Mouse (Mus musculus) spleen, postnatal 36 days (tissue): Measurements from ENCODE around the gene Tgfbr3.

Experiments
- DNase-seq, 2 experiments: peaks; one replicate each; pipeline ENCODE4 v3.0.0; 2022; ENCODE audit warnings: low spot score in 2 of 2, mixed read lengths in 1 of 2

Gene Tgfbr3

GRCm38 (mm10) chr5:107080986-107081624 is 208.3 kb downstream of the Tgfbr3 start:
- DNase-seq, result no peak

GRCm38 (mm10) chr5:107079920-107080319 is 209.5 kb downstream of the Tgfbr3 start:
- peak; percentile 14 to 25 for DNase-seq

- peak in 1 of 2 experiments; percentile 7 for DNase-seq
Measured at GRCm38 (mm10) chr5:107079146-107079638, 210.2 kb downstream of the Tgfbr3 start.

DNA sequence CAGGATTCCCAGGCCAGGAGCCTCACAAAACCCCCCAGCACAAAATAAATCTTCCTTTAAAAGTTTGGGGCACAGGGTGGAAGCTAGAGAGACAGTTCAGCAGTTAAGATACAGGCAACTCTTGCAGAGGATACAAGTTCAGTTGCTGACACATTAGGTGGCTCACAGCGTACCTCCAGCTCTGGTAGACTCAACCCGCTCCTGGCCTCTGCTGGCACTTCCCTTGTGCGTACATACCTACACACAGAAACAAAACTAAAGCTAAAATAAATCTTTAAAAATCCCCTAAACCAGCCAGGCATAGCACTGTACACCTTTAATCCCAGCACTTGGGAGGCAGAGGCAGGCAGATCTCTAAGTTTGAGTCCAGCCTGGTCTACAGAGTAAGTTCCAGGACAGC is 211.1 kb downstream of the Tgfbr3 start:
- no peak for DNase-seq

GRCm38 (mm10) chr5:107077900-107078299 is 211.5 kb downstream of the Tgfbr3 start:
- no peak for DNase-seq

GRCm38 (mm10) chr5:107074980-107075583 is 214.3 kb downstream of the Tgfbr3 start:
- DNase-seq, result no peak

DNA sequence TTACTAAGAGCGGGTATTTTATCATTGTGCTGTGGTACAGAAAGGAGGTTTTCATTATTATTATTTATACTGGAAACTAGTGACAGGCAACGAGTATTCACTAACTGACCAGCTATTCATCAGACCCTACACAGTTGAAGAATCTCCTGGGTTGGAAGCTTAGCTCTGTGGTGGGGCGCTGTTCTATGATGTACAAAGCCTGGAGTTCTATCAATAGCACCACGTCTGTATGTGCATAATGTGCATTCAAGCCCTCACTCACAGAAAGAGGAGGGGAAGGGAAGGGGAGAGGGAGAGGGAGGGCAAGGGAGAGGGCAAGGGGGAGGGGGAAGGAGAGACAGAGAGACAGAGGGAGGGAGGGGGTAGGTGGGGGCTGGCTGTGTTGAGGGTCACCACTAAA is 215.1 kb downstream of the Tgfbr3 start:
- DNase-seq, result no peak

- DNase-seq, result no peak
Measured at GRCm38 (mm10) chr5:107073536-107073935, 215.9 kb downstream of the Tgfbr3 start.

DNA sequence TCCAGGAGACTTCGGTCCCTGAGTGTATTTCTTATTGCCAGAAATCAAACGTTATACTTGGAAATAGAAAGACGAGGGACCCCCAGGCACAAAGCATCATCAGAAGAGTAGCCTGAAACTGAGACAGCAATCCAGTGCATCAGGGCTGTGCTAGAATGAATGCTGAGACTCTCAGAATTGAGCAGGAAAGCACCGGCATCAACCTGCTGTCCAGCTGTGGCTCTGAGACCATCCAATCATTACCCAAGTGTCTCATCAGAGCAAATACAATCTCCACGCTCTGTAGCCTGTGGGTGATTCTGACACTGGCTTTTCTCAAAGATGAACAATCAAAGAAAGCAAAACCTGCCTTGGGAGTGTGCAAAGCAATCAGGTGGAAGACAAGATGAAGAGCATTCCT is 221.3 kb downstream of the Tgfbr3 start:
- DNase-seq, result no peak

GRCm38 (mm10) chr5:107067531-107067930 is 221.9 kb downstream of the Tgfbr3 start:
- no peak for DNase-seq

DNA sequence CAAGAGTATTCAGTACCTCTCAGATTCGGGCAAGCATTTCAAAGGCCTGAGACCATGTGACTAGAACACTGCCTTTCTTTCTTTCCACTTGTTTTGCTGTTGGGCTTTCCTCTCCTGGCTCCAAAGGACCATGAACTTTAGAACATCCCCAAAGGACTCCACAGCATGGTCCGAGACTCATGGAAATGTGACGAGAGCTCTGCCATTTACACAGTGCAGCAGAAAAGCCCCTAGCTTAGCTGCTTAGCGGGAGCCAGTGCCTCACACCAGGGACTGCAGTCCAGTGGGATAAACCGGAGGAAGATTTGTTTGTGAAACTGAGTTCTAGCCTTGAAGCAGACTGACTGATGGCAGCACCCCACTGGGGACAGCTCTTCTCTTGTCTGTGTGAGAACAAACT is 224.5 kb downstream of the Tgfbr3 start:
- no peak for DNase-seq

- DNase-seq, result no peak
Measured at GRCm38 (mm10) chr5:107062229-107062852, 227.1 kb downstream of the Tgfbr3 start.

DNA sequence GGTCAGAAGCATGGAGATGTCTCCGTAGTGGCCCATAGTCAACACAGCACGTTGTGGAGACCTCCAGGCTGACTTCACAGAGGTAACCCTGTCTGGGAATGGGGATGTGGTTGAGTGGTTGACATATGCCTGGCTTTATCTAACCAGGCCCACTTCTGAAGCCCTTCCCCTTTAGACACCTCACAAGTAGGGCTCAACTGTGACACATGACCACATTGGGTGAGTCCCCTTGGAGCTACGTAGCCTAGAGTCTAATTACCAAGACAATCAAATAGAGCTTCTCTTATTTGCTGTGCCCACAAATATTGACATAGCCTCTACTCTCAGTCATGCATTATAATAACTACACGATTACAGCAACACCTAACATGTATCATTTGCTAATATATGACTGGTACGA is 229.9 kb downstream of the Tgfbr3 start:
- DNase-seq, result no peak

DNA sequence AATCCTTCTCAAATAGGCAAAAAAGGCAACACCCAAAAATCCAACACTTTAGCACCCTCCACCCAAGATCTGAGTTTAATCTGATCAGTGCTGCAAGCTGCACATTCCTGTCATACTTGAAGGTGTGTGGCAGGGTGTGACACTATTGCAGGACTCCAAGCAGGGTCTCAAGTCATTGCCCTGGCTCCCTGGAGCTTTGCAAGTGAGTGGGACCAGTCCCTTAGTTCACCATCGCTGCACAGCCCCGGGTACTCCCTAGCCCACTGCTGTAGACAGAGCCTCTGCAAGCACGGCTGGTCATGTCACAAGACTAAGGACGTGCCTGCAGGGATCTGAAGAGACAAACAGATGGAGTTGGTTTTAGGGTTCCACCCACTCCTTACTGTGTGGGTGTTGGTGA is 230.8 kb downstream of the Tgfbr3 start:
- no peak for DNase-seq
